Mouse (Mus musculus) CH12F3 (cell line): ENCODE data around the gene Pogk.

Source experiments
- in situ Hi-C: fragments of 300-500 bp; cut with MboI; formaldehyde crosslinking; loops from 2 replicates; pipeline ENCODE4 v1.14.3; 2020; ENCODE audit warnings: low sequenced_read_pairs

The Pogk gene

DNA sequence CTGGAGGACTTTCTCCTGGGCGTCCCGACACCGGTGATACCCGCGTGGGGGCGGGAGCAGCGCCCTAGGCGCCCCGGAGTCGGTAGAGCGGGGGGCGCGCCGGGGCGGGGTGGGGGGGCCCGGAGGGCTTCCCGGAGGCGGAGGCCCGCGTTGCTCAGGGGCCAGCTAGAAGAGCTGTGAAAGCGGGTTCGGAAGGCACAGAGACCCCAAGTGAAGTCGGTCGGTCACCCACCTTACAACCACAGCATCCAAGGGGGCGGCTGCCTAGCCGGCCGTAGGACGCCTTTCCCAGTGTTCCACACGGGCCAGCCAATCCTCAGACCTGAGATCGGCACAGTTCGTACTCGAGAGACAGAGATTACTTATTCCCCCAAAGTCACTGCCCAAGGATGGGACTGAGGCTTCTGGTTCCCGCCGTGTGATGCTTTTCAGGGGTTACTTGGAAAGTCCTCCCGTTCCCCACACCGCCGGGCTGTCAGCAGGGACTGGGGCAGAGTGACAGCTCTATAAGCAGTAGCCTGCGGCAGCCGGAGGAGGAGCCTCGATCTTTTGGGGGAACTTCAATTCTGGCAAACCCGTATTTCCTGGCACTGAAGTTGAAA, 29.9 kb downstream of the Pogk start:
- in situ Hi-C loops, result no loop called here

- in situ Hi-C loops, result no loop called here
Measured at GRCm38 (mm10) chr1:166379013-166379629, 30.5 kb downstream of the Pogk start, which contains the start of gene Tada1. Gene Tada1 (plus strand): TSS chr1:166379097.

GRCm38 (mm10) chr1:166378431-166379012, 31.1 kb downstream of the Pogk start:
- in situ Hi-C loops, result no loop called here

DNA sequence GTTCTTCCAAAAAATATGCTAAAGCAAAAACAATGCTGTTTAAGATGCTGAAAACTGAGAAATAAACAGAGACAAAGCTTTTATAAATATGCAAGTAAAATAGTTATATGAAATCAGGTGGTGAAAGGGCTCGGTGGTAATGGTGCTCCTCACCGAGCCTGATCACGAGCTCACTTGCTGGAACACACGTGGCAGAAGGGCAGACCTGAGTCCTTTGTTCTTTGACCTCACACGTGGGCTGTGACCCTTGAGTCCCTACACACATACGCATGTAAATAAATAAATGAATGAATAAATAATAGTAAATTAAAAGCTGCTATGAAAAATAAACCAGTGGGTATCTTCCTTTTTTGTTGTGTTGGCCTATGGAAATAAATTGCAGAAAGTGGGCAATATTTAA, 32.5 kb downstream of the Pogk start:
- in situ Hi-C loops, result no loop called here

GRCm38 (mm10) chr1:166363122-166363521, 46.5 kb downstream of the Pogk start:
- in situ Hi-C loops, result no loop called here

- in situ Hi-C loops, result no loop called here
Measured at GRCm38 (mm10) chr1:166362659-166363058, 47.0 kb downstream of the Pogk start.

- in situ Hi-C loops, result no loop called here
Measured at GRCm38 (mm10) chr1:166361842-166362241, 47.8 kb downstream of the Pogk start.

DNA sequence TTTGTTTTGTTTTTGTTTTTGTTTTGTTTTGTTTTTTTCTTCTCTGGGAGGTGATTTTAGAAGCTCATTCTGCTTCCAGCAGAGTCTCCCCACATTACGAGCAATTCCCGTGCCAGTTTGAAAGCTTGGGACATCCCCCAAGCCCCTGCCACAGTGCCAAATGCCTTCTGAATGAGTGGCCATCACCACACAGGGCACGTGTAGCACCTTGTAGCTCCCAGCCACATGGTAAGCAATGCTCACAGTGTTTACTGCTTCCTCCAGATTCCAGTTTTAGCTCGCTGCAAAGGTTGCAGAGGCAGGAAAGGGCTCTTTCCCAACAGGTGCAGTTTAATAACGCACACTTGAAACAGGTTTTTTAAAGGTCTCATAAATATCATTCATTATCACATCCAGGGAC, 48.8 kb downstream of the Pogk start:
- in situ Hi-C loops, result no loop called here

- in situ Hi-C loops, result no loop called here
Measured at GRCm38 (mm10) chr1:166360157-166360855, 49.4 kb downstream of the Pogk start.

DNA sequence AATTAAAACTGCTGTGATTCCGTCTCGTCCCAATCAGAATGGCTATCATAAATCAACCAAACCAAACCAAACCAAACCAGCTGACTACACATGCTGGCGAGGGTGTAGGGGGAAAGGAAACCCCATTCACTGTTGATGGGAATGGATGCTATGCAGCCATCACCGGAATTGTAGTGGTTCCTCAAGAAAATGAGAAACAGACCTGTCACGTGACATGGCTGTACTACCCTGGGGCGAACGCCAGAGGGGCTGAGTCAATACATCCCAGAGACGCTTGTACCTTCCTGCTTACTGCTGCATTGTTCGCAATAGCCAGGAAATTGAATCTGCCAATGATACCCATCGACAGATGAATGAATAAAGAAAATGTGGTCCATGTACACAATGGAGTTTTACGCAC, 59.9 kb downstream of the Pogk start:
- in situ Hi-C loops, result loop anchor here (25.0 kb wide), 1 partner anchor 562 kb away; the partner anchor contains the start of gene Cd247

DNA sequence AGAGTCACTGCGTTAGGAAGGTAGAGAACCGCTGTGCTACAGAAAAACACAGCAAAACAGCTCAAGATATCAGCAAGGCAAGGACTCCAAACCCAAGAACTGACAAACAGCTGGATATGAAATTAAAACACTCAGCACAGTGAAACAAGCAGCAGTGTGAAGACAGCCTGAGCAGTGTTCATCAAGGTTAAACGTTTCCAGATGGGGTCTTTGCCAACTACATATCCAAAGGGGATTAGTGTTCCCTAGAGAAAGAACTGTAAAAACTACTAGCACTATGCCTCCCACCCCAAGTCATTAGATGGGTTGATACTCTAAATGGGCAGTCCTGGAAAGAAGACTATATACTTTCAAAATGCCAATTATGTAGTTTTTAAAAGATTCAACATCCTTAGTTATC, 60.3 kb downstream of the Pogk start:
- in situ Hi-C loops, result loop anchor here (25.0 kb wide), 1 partner anchor 562 kb away; the partner anchor contains the start of gene Cd247

- in situ Hi-C loops, result loop anchor here (25.0 kb wide), 1 partner anchor 560 kb away; the partner anchor contains the start of gene Cd247
Measured at GRCm38 (mm10) chr1:166346906-166347305, 62.8 kb downstream of the Pogk start.

DNA sequence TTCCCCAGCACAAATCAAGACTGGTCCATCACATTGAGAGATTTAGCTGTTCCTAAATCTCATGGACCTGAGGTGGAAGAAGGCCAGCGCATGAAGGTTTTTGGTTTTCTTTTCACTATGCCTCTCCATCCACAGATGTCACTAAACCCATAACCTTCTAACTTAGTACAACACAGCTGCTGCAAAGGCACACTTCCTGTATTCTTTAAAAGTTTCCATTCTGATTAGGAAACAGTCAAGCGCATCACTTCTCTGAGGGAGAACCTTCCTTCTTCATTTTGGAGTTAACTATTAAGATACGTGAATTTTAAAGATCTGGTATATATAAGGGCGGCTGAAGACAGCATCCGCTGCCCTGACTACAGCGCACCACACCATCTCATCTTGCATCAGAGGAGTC, 64.1 kb downstream of the Pogk start:
- in situ Hi-C loops, result loop anchor here (25.0 kb wide), 1 partner anchor 558 kb away; the partner anchor contains the start of gene Cd247

DNA sequence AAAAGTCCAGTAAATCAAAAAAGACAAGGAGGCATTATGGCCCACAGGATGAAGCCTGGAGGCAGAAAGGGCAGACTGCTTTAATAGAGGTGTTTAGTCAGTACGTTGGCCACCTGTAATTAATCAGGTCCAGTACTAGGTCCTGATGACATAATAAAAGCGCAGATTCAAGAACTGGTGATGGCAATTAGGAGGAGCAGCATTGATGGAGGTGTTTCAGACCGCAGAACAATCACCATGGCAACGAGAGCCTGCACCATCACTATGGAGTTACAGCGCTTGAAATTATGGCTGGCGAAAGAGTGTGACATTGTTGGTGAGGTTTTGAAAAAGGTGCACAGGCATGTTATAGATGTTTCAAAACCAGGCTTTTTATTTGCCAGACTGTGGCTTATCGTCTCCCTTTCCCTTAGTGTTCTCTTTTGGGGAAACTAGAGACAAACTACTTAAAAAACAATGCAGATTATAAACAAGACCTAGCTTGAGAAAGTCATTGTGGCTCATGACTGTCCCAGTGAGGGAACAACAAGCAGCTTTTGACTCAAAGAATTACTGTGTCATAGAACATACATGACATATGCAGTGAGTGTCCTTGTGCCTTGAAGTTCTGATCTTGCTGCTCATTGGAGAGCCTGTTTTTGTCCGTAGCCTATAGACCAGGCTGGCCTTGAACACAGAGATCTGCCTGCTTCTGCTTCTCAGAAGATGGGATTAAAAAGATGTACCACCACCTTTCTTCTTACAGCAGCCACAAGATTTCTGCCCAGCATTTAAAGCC, 65.2 kb downstream of the Pogk start:
- in situ Hi-C loops, result loop anchor here (25.0 kb wide), 1 partner anchor 557 kb away; the partner anchor contains the start of gene Cd247

- in situ Hi-C loops, result loop anchor here (25.0 kb wide), 1 partner anchor 556 kb away; the partner anchor contains the start of gene Cd247
Measured at GRCm38 (mm10) chr1:166343586-166343985, 66.1 kb downstream of the Pogk start.

- in situ Hi-C loops, result loop anchor here (25.0 kb wide), 1 partner anchor 555 kb away; the partner anchor contains the start of gene Cd247
Measured at GRCm38 (mm10) chr1:166342539-166342938, 67.1 kb downstream of the Pogk start.

DNA sequence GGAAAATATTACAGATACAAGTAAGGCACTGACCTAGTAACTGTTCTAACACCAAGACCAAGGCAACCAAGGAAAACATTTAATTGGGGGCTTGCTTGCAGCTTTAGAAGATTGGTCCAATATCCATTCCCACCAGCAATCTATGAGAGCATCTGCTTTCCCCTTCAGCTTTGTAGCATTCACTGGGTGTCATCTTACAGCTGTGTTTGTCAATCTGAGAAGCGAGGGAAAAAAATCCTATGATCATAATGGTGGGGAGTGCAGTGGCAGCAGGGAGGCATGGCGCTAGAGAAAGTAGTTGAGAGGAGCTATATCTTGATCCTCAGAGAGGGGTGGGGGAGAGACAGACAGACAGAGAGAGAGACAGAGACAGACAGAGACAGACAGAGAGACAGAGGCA, 67.6 kb downstream of the Pogk start:
- in situ Hi-C loops, result loop anchor here (25.0 kb wide), 1 partner anchor 555 kb away; the partner anchor contains the start of gene Cd247

GRCm38 (mm10) chr1:166339110-166339509, 70.6 kb downstream of the Pogk start:
- in situ Hi-C loops, result loop anchor here (25.0 kb wide), 1 partner anchor 552 kb away; the partner anchor contains the start of gene Cd247
